Mouse (Mus musculus) cerebellum, adult 2 months (tissue): ENCODE results near the gene Lrrc63. TPM values are rescaled to one million over a fixed set of nuclear protein-coding genes. Genes with fewer than 3 reads are reported as not detected.
"Not testable (repeated sequence)": the region's sequence is repeated elsewhere in the genome, so short reads cannot be mapped to it uniquely, and the experiment has no call there.

Experiments
- DNase-seq, 2 experiments: peaks; one replicate each; pipeline ENCODE4 v3.0.0; 2021
- H3K27ac ChIP-seq: fragments of 200-500 bp; 2 replicates; pipeline ENCODE4 v1.5.1; 2012; ENCODE audit warnings: low read length, control low read depth, inconsistent platforms; ENCODE audit not compliant: insufficient read depth
- H3K27me3 ChIP-seq: fragments of 200-500 bp; 2 replicates; pipeline ENCODE4 v1.6.1; 2012; ENCODE audit warnings: inconsistent platforms, mild to moderate bottlenecking, low read length, moderate library complexity; ENCODE audit not compliant: control insufficient read depth, insufficient read depth
- H3K4me1 ChIP-seq: fragments of 200-500 bp; 2 replicates; pipeline ENCODE4 v1.6.1; 2011; ENCODE audit warnings: low read length; ENCODE audit not compliant: control insufficient read depth, insufficient read depth
- H3K4me3 ChIP-seq: fragments of 200-500 bp; replicated peaks from 2 replicates; pipeline ENCODE3; 2011; ENCODE audit warnings: mild to moderate bottlenecking, low read depth, low read length, control low read depth; ENCODE audit not compliant: insufficient read depth
- CTCF ChIP-seq: fragments of 200-500 bp; IDR thresholded peaks from 2 replicates; pipeline ENCODE4 v1.5.1; 2011; ENCODE audit warnings: low read depth, mild to moderate bottlenecking, control low read depth, low read length, moderate library complexity, borderline replicate concordance; ENCODE audit not compliant: insufficient read depth
- POLR2A ChIP-seq: fragments of 200-500 bp; IDR thresholded peaks from 2 replicates; pipeline ENCODE4 v1.6.1; 2011; ENCODE audit warnings: low read length, control low read depth, borderline replicate concordance; ENCODE audit not compliant: insufficient read depth
- WGBS: fragments of 180-500 bp; shearing (Covaris S2); methylation state at CpG from one replicate; pipeline ENCODE4 v1.1.7; 2018; 5-methylcytosine and 5-hydroxymethylcytosine counted together
- polyA plus RNA-seq: library from polyadenylated mRNA; depleted of rRNA; stranded (reverse); fragments of >200 nt; gene quantifications from 2 replicates; pipeline ENCODE4 v1.2.3, GENCODE M21; 2012

The Lrrc63 gene
- polyA plus RNA-seq, 1 experiment: 0.03 TPM

DNA sequence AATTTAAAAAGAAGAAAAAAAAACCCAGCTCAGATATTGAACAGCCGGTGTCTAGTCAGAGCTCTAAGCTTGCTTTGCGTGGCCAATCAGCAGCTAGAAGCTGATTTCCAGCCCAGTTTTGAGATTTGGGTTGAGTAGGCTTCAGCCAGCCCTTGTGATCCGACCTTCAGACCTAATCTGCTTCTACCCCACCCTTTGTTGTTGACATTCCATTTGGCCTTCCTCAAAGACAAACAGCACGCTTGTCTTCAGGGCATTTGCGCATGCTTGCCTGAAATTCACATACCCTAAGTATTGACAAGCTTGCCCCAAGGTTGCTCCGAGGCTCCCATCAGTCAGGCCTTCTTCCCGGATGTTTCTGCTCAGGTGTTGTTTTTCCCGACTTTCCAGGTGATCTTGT lies 23.8 kb upstream of the Lrrc63 start:
- H3K27ac ChIP-seq: no peak overlapping the region
- WGBS: 89% methylated on average over 8 of the region's 8 CpGs
- H3K4me3 ChIP-seq: no peak overlapping the region
- no peak for TF ChIP-seq POLR2A
- no peak for TF ChIP-seq CTCF
- H3K27me3 ChIP-seq: no peaks in the 10 kb centered on the region
- no peak for DNase-seq
- H3K4me1 ChIP-seq: no peaks in the 10 kb centered on the region

DNA sequence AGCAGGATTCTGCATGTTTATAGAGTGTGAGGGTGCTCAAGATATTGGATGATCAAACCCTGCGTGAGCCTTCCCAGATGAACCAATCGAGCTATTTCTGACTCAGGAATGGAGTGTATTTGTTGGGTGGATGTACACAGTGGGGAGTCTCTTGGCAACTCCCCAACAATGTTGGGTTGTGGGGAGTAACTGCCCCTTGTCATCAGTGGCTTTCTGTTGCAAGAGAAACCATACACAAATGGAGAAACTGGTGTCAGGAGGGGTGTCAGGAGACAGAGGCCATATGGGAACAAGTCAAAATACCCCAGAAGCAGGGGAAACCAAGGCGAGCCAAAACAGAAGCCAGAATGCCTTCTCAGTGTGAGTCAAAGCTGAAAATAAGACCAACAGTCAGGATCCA lies 20.5 kb upstream of the Lrrc63 start:
- WGBS: 41% methylated on average over 3 of the region's 3 CpGs
- no peak for TF ChIP-seq POLR2A
- no peak for TF ChIP-seq CTCF
- DNase-seq: no peak
- Histone ChIP-seq H3K4me3 (no peak overlapping the region), H3K27ac (no peak overlapping the region), H3K27me3 (no peaks in the 10 kb centered on the region), H3K4me1 (no peaks in the 10 kb centered on the region)

DNA sequence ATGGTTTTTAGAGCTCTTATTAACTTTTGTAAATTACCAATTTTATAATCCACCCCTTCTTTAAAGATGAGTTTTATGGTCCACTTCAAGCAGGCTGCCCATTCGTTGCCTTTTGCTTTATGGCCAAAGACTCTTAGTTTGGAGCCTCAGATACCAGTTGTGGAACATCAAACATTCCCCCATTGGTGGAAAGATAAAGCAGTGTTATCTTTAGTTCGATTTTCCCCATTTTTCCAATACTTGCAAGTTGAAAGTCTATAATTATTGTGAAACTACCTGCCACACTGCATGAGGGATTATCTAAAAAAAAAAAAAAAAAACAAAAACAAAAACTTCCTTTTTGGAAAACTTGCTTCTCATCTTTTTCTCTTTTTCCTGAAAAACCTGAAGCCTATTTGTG lies 20.0 kb upstream of the Lrrc63 start:
- TF ChIP-seq POLR2A (no peak), CTCF (no peak)
- H3K4me1 ChIP-seq: no peaks in the 10 kb centered on the region
- WGBS: 79% methylated on average over 2 of the region's 2 CpGs
- no peak overlapping the region for H3K4me3 ChIP-seq
- no peak for DNase-seq
- no peaks in the 10 kb centered on the region for H3K27me3 ChIP-seq
- no peak overlapping the region for H3K27ac ChIP-seq

DNA sequence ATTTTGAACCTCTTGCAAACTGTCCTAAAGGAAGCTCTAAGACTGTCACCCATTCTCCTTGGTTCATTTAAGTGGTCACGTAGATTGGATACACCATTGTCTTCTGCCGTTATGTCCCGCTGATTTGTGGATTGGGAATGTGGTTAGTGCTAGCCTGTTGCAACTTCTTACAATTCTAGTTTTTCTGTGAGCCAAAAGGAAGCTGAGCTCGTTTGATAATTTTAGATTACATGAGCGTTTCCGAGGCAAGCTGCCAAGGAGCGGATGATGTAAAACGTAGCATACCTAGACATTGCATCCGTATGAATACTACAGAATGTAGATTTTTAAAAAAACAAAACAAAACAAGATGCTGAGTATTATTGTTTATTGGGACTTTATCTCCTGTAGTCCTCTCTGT lies 17.5 kb upstream of the Lrrc63 start:
- no peaks in the 10 kb centered on the region for H3K4me1 ChIP-seq
- DNase-seq: no peak
- TF ChIP-seq CTCF: no peak
- TF ChIP-seq POLR2A: no peak
- no peak overlapping the region for H3K27ac ChIP-seq
- H3K4me3 ChIP-seq: no peak overlapping the region
- H3K27me3 ChIP-seq: no peaks in the 10 kb centered on the region
- WGBS: 62% methylated on average over 9 of the region's 9 CpGs

DNA sequence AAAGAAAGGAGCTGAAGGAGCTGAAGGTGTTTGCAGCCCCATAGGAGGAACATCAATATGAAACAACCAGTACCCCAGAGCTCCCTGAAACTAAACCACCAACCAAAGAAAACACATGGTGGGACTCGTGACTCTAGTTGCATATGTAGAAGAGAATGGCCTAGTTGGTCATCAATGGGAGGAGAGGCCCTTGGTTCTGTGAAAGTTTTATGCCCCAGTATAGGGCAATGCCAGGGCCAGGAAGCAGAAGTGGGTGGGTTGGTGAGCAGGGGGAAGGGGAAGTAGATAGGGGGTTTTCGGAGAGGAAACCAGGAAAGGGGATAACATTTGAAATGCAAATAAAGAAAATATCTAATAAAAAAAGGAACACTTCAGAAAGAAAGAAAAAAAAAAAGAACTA lies 17.0 kb upstream of the Lrrc63 start:
- 87% methylated on average over 2 of the region's 2 CpGs for WGBS
- not testable (repeated sequence) for DNase-seq, H3K4me1 ChIP-seq, H3K27ac ChIP-seq, H3K27me3 ChIP-seq, H3K4me3 ChIP-seq

DNA sequence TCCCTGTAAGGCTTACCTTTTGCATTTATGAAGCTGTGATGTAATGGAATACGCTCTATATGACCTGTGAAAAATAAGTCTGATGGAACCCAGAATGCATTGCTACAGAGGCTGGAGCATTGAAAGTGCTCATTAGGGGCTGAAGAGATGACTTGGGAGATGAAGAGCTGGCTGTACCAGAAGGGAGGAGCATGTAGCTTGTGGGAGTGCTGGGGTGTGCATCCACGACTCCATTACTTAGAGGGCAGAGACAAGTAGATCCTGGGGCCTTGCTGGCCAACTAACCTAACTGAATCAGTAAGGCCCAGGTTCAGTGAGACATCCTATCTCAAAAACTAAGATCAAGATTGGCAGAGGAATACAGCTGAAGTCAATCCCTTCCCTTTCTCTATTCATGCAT lies 8.5 kb upstream of the Lrrc63 start:
- no peak for DNase-seq
- TF ChIP-seq CTCF (no peak), POLR2A (no peak)
- Histone ChIP-seq H3K27me3 (no peaks in the 10 kb centered on the region), H3K4me3 (no peak overlapping the region), H3K27ac (no peak overlapping the region), H3K4me1 (no peaks in the 10 kb centered on the region)
- WGBS: 82% methylated on average over 2 of the region's 2 CpGs

DNA sequence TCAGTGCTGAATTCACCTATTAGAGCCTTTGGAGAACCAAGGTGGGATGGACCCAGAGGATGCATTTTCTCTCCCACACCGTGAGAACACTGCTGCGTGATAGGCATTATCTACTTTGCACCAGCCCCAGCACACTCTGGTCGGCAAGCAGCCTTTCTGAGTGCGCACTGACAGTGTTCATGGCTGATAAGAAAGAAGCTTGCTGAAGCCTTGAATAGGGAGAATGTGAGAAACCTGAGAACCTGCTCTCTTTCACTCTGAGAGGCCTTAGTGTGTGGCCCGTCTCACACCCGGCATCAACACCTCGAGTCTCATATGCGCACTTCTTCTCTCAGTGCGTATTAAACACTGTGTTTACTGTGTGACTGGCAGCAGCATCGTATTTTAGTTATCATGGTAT lies 7.8 kb upstream of the Lrrc63 start:
- no peak for TF ChIP-seq CTCF
- no peak for TF ChIP-seq POLR2A
- Histone ChIP-seq H3K27me3 (no peaks in the 10 kb centered on the region), H3K4me3 (no peak overlapping the region), H3K4me1 (no peaks in the 10 kb centered on the region), H3K27ac (no peak overlapping the region)
- no peak for DNase-seq
- WGBS: 85% methylated on average over 10 of the region's 10 CpGs

DNA sequence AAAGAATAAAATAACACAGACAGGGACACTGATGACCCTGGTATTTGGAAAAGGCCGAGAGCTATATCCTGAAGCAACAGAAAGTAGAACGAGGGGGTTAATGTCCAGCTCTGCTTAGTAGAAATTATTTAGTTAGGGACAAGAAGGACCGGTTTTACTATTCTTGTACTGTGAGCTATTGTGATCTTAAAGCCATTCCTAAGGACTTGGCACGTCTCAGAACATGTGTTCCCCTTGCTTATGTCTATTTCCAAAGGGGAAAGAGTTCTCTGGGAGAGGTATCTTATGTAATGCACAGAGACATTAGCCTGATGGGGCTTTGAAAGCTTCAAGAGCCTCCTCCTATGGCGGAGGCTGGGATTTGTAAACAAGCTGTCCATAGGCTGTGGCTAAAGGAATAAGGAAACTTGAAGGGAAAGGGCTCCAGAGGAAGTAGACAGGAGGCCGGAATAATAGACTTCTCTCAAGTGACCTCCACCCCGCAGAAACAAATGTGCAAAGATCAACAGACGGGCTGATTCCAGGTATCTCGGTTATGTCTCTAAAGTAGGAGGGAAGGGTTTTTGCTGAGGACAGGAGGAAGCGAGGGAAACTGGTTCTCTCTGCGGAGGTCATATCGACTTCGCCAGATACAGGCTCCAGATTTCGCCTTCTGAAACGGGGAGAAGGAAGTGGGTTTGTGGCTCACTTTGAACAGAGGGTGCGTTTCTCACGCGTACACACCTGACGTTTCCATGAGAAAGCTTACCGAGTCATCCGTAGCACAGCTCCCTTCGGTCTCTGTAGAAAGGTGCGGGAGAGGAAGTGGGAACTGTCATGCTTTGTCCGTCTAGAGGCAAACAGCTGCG lies 5.7 kb upstream of the Lrrc63 start:
- no peak for DNase-seq
- Histone ChIP-seq H3K27me3 (no peaks in the 10 kb centered on the region), H3K4me3 (no peak overlapping the region), H3K27ac (no peak overlapping the region), H3K4me1 (no peaks in the 10 kb centered on the region)
- WGBS: 83% methylated on average over 25 of the region's 25 CpGs
- TF ChIP-seq CTCF (no peak), POLR2A (no peak)
